Mouse (Mus musculus): ENCODE results near the gene Tex101.
A peak's percentile ranks its signal among the peaks of the same experiment; 100 is the strongest.

DNA sequence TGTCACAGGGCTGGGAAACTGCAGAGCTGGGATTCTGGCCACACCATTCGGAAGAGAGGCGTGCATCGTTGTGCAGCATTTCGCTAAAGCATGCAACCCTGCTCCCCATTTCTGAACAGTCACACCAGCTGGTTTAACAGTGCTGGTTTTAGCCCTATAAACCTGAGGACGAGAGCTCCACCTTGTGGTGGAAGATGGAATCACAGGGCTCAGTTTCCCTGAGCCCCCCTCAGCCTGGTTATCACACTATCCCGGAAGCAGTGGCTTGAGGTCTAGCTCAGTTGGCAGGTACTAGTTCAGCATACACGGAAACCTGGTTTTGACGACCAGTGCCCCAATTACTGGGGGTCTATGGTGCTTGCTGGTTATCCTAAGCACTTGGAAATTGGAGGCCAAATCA, 13.9 kb downstream of the Tex101 start:
- TF ChIP-seq CTCF (IDR thresholded peaks at IDR 0.05; ENCODE audit: borderline replicate concordance, insufficient read depth, low read depth, low read length): peak; percentile 91
- TF ChIP-seq POLR2A (IDR thresholded peaks at IDR 0.05; ENCODE audit: borderline replicate concordance, insufficient read depth, low read length): no peak

Measured in cerebellum, adult 2 months (tissue).